Mouse (Mus musculus): ENCODE measurements around the gene Dcaf6. TPM values are rescaled to one million over a fixed set of nuclear protein-coding genes. Genes with fewer than 3 reads are reported as not detected.

Gene Dcaf6
- total RNA-seq, 1 experiment from 2014 or later = 22.0 TPM

DNA sequence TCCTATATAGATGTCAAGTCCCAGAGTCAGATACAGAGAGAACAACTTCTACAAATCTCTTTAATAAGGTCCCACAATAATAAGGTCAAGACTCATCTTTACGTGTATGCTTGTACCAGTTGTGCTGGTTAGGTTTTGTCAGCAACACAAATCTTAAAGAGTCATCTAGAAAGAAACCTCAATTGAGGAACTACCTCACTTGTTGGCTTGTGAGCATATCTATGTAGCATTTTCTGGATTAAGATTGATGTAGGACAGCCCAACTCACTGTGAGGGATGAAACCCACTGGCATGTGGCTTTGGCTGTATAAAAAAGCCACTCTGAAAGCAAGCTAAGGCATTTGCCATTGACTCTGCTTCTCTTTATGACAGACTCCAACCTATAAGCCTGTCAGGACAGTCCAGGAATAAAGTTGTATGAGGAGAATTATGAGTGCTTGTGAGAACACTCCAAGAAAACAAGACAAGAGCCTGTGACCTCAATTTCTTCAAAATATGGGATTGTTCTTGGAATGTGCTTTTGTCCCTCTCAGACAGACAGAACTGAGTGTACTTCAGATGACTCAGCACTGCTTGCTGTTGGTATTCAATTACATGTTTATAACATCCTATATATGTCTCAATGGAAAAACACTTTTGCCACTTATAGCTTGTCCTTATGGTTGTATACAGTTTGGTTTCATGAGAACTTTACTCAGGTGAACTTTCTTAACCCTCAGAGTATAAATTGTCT, 21.8 kb downstream of the Dcaf6 start:
- no peak for ATAC-seq (ENCODE audit: extremely low read depth, insufficient number of reproducible peaks, low FRiP score, poor library complexity, severe bottlenecking)

GRCm38 (mm10) chr1:165432883-165433282, 27.4 kb downstream of the Dcaf6 start:
- ATAC-seq (ENCODE audit: extremely low read depth, insufficient number of reproducible peaks, low FRiP score, poor library complexity, severe bottlenecking) = no peak

- ATAC-seq (ENCODE audit: extremely low read depth, insufficient number of reproducible peaks, low FRiP score, poor library complexity, severe bottlenecking) = no peak
Measured at GRCm38 (mm10) chr1:165426254-165426653, 34.0 kb downstream of the Dcaf6 start.

- no peak for ATAC-seq (ENCODE audit: extremely low read depth, insufficient number of reproducible peaks, low FRiP score, poor library complexity, severe bottlenecking)
Measured at GRCm38 (mm10) chr1:165421357-165421915, 38.8 kb downstream of the Dcaf6 start.

GRCm38 (mm10) chr1:165396401-165396805, 63.9 kb downstream of the Dcaf6 start:
- ATAC-seq (ENCODE audit: extremely low read depth, insufficient number of reproducible peaks, low FRiP score, poor library complexity, severe bottlenecking) = no peak

DNA sequence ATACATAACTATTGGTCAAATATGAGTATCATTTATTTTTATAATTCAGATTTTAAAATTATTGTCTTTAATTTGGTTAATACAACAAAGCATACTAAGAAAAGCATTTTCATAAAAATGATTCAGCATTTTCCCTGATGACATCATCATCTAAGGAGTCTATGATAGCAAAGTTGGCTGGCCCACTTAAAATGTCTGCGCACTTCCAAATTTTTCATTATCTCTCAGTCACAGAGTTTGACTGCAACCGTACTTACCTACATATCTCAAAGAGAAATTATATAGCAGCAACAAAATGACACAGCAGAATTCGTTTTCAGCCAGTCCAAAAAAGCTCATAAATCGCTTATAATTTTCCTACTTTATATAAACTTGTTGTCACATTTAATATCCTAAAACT, 64.3 kb downstream of the Dcaf6 start:
- ATAC-seq (ENCODE audit: extremely low read depth, insufficient number of reproducible peaks, low FRiP score, poor library complexity, severe bottlenecking) = no peak

DNA sequence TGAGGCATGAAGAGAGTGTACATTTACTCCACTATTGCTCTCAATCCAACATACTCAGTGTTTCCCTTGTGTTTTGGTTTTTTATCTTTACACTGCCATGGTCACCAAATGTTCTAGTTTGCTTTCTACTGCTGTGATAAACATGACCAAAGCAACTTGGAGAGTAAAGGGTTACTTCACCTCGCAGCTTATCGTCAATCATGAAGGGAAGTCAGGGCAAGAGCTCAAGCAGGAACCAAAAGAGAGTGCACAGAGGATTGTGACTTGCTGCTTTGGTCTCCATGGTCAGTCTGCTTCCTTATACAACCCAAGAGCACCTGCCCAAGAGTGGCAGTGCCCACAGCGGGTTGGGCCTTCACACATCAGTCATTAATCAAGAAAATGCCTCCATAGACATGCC, 65.4 kb downstream of the Dcaf6 start:
- no peak for ATAC-seq (ENCODE audit: extremely low read depth, insufficient number of reproducible peaks, low FRiP score, poor library complexity, severe bottlenecking)

- no peak for ATAC-seq (ENCODE audit: extremely low read depth, insufficient number of reproducible peaks, low FRiP score, poor library complexity, severe bottlenecking)
Measured at GRCm38 (mm10) chr1:165393033-165393432, 67.2 kb downstream of the Dcaf6 start.

DNA sequence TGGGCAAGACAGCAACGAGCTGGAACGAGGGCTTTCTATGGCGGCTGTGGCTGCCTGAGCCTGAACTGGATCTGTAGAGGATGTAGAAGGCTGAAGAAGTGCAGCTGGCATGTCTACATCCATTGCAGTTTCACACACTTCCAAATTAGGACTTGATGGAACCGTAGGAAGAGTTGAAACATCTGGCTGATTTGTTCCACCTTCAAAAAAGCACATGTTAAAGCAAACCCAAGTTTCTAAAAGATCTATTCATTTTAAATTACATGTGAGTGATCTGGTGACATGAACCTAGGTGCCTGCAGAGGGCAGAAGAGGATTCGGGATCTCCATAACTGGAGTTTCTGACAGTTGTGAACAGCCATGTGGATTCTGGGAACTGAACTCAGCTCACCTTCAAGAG, 71.6 kb downstream of the Dcaf6 start:
- no peak for ATAC-seq (ENCODE audit: extremely low read depth, insufficient number of reproducible peaks, low FRiP score, poor library complexity, severe bottlenecking)

GRCm38 (mm10) chr1:165386525-165386923, 73.8 kb downstream of the Dcaf6 start:
- ATAC-seq (ENCODE audit: extremely low read depth, insufficient number of reproducible peaks, low FRiP score, poor library complexity, severe bottlenecking) = no peak

- no peak for ATAC-seq (ENCODE audit: extremely low read depth, insufficient number of reproducible peaks, low FRiP score, poor library complexity, severe bottlenecking)
Measured at GRCm38 (mm10) chr1:165385810-165386524, 74.3 kb downstream of the Dcaf6 start.

GRCm38 (mm10) chr1:165373839-165374238, 86.4 kb downstream of the Dcaf6 start:
- no peak for ATAC-seq (ENCODE audit: extremely low read depth, insufficient number of reproducible peaks, low FRiP score, poor library complexity, severe bottlenecking)

- no peak for ATAC-seq (ENCODE audit: extremely low read depth, insufficient number of reproducible peaks, low FRiP score, poor library complexity, severe bottlenecking)
Measured at GRCm38 (mm10) chr1:165370990-165371389, 89.3 kb downstream of the Dcaf6 start.

DNA sequence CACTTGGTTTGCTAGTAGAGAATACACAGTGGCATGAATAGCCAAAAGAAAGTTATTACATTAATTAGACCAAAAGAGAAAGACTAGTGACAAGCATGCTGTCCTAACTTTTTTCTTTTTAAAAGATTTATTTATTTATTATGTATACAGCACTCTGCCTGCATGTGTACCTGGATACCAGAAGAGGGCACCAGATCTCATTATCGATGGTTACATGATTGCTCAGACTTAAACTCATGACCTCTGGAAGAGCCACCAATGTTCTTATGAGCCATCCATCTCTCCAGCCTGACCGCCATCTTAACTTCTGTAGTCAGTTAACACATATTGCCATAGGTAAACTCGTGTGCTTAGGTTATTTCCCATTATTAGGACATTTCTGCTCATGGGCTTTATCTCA, 95.2 kb downstream of the Dcaf6 start:
- ATAC-seq (ENCODE audit: extremely low read depth, insufficient number of reproducible peaks, low FRiP score, poor library complexity, severe bottlenecking) = no peak

DNA sequence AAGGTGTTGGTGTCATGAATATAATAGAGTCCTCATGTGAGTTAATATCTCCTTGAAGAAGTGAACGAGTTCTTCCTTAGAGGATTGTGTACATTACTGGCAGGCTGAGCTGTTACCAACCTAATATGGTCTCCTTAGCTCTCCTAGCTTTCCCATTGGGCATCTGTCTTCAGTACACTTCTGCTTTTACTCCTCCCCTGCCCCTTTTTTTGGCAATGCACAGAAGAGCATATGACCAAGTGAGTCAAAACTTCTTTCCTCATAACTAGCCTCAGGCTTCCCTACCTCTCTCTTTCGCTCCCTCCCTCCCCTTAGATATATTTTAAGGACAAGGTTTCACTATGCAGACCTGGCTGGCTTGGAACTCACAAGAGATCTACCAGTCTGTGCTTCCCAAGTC, 97.0 kb downstream of the Dcaf6 start:
- ATAC-seq (ENCODE audit: extremely low read depth, insufficient number of reproducible peaks, low FRiP score, poor library complexity, severe bottlenecking) = no peak

DNA sequence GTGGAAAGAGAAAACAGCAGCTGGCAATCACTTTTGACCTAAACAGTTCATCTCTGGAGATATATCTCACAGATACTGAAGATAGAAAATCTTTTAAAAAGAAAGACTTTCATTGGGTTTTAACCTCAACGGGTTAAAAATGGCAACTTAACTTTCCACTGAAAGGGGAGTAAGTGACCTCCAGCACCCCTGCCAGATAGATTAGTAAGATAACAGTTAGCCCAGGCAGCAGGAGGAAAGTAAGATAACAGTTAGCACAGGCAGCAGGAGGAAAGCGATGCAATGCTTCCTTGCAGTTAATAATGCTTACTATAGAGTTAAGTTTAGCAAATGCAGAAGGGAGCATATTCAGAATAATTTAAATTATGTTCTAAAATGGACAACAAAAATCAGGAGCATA, 103.9 kb downstream of the Dcaf6 start:
- no peak for ATAC-seq (ENCODE audit: extremely low read depth, insufficient number of reproducible peaks, low FRiP score, poor library complexity, severe bottlenecking)

GRCm38 (mm10) chr1:165348627-165349026, 111.6 kb downstream of the Dcaf6 start:
- ATAC-seq (ENCODE audit: extremely low read depth, insufficient number of reproducible peaks, low FRiP score, poor library complexity, severe bottlenecking) = no peak

DNA sequence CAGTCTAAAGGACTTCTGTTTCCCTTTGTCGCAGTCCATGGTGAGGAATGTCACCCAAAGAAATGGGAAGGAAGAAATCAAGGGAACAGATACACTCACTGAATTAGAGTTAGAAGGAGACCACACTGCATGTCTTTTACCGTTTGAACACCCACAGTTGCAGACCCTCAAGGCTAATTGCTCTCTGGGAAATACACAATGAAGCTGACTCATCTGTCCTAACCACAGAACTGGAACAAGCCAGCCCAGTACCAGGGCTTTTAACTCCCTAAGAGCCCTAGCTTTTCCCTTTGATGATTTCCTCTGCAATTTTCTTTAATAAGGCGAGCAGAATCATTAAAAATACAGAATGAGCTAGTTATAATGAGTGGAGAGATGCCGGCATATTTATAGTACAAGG, 115.8 kb downstream of the Dcaf6 start:
- ATAC-seq (ENCODE audit: extremely low read depth, insufficient number of reproducible peaks, low FRiP score, poor library complexity, severe bottlenecking) = no peak

GRCm38 (mm10) chr1:165342126-165342525, 118.1 kb downstream of the Dcaf6 start:
- no peak for ATAC-seq (ENCODE audit: extremely low read depth, insufficient number of reproducible peaks, low FRiP score, poor library complexity, severe bottlenecking)

- no peak for ATAC-seq (ENCODE audit: extremely low read depth, insufficient number of reproducible peaks, low FRiP score, poor library complexity, severe bottlenecking)
Measured at GRCm38 (mm10) chr1:165332797-165333196, 127.5 kb downstream of the Dcaf6 start.
